Mouse (Mus musculus) right cerebral cortex, postnatal 36 days (tissue): ENCODE measurements around the gene Gadd45g.
"Not testable (repeated sequence)": the region's sequence is repeated elsewhere in the genome, so short reads cannot be mapped to it uniquely, and the experiment has no call there.

ENCODE experiments used
- DNase-seq, 2 experiments: peaks; one replicate each; pipeline ENCODE4 v3.0.0; 2022; ENCODE audit warnings: low spot score in 2 of 2, mixed read lengths in 1 of 2

Gene Gadd45g

DNA sequence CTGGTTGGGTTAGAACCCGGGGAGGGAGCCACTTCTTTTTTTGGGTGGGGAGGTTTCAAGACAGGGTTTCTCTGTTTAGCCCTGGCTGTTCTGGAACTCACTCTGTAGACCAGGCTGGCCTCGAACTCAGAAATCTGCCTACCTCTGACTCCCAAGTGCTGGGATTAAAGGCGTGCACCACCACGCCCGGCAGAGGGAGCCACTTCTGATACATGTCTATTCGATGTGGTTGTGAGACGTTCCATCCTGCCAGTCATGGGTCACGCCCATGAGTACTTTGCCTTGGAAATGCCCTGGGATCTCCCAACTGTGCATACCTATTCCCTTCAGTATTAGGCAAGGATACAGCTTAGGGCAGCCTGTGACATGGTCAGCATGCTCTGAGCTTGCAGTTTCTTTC lies 12.5 kb upstream of the Gadd45g start:
- not testable (repeated sequence) for DNase-seq

DNA sequence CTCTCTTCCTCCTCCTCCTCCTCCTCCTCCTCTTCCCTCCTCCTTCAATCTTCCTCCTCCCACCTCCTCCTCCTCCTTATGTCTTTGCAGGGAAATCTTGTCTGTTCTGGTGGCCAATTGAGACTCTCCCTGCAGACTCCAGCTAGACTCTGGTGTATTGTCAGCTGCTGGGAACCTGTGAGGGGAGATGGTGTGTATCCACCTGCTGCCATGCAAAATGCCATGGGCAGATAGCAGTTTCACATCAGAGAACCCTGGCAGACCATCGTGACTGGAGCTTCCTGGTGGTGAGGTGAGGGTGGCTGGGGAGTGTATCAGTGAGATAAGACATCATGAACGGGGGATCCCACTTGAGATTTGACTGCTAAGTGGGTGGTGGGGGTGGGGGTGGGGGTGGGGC lies 12.0 kb upstream of the Gadd45g start:
- no peak for DNase-seq

GRCm38 (mm10) chr13:51835208-51835607 lies 11.3 kb upstream of the Gadd45g start:
- not testable (repeated sequence) for DNase-seq

- no peak for DNase-seq
Observed at GRCm38 (mm10) chr13:51837402-51837801, 9.1 kb upstream of the Gadd45g start.

DNA sequence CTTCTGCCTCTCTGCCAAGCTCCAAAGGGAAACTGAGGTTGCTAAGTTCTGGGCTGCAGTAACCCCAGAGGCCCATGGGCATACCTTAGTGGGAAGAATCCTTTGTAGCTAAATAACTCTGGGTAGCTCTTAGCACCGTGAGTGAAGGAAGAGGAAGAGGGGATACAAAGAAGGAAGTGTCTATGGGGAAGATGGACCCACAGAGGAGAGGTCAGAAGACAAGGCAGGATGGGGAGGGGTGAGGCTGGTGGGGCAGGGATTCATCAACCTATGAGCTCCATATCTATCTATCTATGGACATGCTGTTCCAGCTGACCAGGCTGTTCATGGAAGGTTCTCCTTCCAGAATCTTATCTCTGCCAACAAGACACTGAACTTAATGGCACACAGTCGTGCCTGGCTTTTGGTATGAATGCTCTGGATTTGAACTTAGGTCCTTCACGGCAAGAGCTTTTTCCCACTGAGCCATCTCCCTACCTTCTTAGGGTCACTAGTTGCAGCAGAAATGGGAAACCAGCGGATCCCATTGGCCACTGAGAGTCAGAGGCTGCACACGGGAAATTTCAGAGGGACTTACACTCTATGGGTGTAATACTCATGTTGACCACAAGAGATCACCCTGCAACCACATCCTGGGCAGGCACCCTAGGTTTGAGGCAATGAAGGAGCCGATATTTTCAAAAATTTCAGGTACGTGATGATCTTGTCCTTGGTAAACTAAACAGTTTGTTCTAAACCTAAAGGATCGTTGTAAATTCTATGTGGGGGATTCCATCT lies 7.0 kb upstream of the Gadd45g start:
- no peak for DNase-seq

GRCm38 (mm10) chr13:51840702-51841101 lies 5.8 kb upstream of the Gadd45g start:
- no peak for DNase-seq

DNA sequence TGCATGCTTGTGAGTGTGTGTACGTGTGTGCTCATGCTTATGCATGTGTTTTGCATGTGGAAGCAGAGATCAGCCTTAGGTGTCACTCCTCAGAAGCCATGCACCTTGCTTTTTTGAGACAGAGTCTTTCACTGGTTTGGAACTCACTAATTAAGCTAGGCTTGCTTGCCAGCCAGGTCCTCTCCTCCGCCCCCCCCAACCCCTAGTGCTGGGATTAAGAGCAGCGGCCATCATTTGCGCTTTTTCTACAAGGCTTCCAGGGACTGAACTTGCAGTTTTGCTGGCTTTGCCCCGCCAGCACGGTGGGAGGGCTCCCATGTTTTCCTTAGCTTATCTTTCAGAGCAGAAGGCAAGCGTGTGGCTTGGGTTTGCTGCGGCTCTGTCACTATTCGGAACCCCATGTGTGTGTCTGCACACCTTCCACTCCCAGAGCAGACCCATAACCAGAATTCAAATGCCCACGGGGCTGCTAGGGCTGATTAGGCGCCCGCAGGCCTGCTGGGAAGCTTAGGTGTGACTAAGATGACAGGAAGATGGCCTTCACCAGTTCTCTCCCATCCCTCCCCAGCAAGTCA lies 4.8 kb upstream of the Gadd45g start:
- DNase-seq, result no peak

DNA sequence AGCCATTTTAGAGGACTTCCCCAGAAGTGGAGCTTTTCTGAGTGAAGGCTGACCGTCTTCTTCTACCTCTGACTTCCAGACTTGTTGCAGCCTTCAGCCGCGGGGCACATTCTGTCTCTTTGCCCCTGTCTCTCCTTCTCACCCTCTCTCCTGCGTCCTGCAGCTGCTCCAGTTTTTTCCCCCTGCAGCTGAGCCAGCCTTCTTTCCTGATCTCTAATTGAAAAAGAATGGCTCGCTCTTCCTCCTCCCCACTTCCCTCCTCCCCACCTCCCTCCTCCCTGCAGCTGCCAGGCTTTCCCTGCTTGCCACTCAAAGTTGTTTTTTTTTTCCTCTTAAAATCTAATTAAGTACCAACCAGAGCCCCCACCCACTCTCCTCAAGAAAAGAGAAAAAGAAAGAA lies 4.3 kb upstream of the Gadd45g start:
- DNase-seq, result no peak

DNA sequence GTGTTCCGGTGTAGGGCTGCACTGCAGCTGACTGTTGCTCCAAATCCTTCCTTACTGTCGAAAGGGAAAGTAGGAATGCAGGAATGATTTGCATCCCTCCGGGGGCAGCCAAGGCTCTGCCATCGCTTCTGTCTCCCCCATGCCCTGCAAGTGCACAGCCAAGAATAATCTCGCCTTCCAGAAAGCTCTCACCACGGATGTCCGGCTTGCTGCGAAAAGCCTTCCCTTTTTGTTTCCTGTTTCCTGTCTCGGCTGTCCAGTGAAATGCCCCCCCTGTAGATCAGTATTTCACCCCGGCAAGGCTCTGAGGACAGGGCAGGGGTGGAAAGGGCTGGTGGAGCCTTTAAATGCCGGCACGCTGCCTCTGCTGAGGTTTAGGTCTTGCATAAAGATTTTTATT lies 3.7 kb upstream of the Gadd45g start:
- DNase-seq, result no peak

- DNase-seq, result no peak
Observed at GRCm38 (mm10) chr13:51843298-51843697, 3.2 kb upstream of the Gadd45g start.

DNA sequence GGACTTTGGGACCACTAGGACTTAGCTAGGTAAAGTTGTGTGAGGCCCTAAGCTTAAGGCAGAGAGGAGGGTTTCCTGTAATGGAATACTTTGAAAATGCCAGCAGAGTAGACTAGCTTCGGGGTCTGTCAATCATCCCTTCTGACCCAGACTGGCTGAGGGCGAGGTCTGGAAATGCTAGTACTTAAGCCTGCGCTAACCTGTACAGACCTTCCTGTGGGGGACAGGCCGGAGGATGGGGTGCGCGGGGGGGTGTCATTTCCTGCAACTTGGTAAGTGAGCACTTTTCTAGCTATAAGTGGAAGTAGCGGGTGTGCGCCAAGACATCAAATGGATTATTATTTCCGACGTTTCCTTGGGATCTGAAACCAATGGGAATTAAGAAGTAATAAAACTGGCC lies 2.4 kb upstream of the Gadd45g start:
- DNase-seq, result no peak

- peak in 1 of 2 experiments; percentile 43 for DNase-seq
Observed at GRCm38 (mm10) chr13:51844661-51845060, 1.8 kb upstream of the Gadd45g start.

GRCm38 (mm10) chr13:51845072-51845471 lies 1.4 kb upstream of the Gadd45g start:
- DNase-seq, result peak in 1 of 2 experiments; percentile 17

DNA sequence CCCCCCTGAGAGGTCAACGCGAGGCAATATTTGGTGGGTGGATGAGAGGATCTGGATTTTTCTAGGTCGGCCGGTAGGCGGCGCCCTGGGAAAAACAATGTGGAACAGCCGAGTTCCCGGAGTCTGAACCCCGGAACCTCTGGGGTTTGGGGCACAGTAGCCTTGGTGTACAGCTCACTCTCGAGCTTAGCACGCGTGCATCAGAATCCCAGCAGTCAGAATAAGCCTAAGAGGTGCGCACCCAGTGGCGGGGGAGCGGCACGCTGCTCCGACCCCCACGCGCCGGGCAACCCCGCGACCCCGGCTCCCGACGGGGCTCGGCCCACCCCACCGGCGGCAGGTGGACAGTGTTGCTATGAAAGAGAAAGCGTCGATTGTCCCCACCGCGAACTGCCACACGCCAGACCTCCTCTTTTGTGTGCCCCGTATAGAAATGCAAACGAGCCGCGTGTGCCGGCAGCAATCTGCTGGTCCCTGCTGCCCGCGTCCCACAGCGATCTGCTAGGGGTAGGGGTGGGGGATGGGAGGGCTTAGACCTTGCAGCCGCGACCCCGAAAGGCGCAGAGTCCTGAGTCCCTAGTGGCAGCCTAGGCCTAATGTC lies 787 bp upstream of the Gadd45g start:
- peak; percentile 37 to 56 for DNase-seq

- DNase-seq, result peak; percentile 34 to 67
Observed at GRCm38 (mm10) chr13:51846868-51847793, 653 bp downstream of the Gadd45g start.

DNA sequence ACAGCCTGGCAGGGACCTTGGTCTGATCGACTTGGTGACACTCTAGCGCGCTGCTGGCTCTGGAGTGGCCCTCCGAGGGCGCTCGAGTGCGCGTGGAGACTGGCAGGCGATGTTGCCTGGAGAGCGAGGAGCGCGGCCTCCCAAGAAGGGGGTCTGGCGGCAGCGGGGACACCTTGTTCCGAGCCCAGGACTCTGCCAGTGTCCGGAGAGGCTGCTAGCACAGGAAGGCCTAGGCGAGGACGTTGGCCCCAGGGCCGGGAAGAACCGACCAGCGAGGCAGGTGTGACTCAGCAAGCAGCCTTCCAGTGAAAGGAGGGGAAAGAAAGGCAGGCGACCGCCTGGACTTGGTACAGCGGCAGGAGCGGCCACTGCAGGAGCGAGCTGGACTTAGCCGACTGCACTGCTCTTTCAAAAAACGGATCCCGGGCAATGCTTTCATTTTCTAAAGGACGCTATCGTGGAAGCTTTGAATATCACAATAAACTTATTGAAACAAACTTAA lies 1.6 kb downstream of the Gadd45g start:
- peak; percentile 70 to 74 for DNase-seq

- peak; percentile 68 to 86 for DNase-seq
Observed at GRCm38 (mm10) chr13:51848481-51849240, 2.2 kb downstream of the Gadd45g start.

DNA sequence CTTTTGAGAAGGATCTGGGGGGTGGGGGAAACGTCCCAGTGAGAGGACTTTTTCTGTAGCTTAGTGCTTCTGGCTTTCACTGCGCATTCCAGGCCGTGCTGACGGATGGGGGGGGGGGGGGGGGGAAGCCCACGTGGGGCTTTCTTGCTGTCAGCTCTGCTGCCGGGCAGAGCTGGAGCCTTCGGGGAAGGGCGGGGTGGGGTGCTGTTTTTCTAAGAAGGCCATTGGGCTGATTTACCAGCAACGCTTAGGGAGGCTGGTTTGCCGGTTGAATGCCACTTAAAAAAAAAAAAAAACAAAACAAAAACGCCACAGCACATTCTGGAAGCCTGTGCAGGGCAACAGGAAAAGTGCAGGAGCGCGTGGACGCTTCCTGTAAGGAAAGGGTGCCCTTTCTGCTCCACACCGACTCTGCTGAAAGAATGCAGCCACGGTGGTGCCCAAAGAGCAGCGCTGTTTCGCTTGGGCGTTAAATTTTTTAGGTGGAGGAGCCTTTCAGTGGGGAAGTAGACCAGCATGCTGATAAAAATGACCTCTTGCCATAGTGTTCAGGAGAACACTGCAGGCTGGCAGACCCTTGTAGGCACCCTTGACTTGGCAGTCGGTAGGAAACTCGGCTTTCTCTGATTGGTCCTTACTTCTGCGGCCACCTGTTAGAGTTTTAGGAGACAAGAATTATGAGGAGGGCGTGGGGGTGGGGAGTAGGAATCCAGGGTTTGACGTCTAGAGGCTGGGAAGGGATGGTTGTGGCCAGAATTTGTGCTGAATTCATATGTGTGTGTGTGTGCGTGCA lies 3.0 kb downstream of the Gadd45g start:
- no peak for DNase-seq

DNA sequence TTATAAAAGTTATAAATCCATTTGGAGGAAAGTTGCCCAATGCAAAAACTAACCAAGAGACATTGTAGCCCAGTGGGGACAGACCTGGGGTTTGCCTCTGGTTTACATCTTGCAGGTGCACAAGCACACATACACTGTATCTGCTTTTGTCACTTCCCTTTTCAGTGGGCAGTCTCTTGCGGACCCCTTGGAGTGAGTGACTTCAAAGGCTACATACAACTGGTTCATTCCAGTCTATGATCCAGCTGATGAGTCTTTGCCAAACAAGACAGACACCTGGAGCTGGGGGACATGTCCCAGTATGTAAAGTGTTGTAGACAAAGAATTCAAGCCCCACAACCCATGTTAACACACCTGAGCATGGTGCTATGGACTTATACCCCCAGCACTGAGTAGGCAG lies 4.1 kb downstream of the Gadd45g start:
- no peak for DNase-seq

- DNase-seq, result no peak
Observed at GRCm38 (mm10) chr13:51852560-51853190, 6.2 kb downstream of the Gadd45g start.
